Mouse (Mus musculus) lung, embryonic 16.5 days (tissue): Measurements from ENCODE around the gene Zdhhc17. TPM values are rescaled to one million over a fixed set of nuclear protein-coding genes. Genes with fewer than 3 reads are reported as not detected.
A peak's percentile ranks its signal among the peaks of the same experiment; 100 is the strongest.

Experiments
- ATAC-seq: fragments of 200-750 bp; cut with Nextera tagmentation; 2 replicates; pipeline ENCODE4 v1.8.0; 2017; ENCODE audit warnings: low read depth, mild to moderate bottlenecking, moderate library complexity
- H3K27ac ChIP-seq: fragments of 300-500 bp; sonication (generic); 2 replicates; pipeline ENCODE4 v1.5.1; 2014; ENCODE audit warnings: mild to moderate bottlenecking, control low read depth, low read length
- H3K27me3 ChIP-seq: fragments of 300-500 bp; sonication (generic); 2 replicates; pipeline ENCODE4 v1.6.1; 2014; ENCODE audit warnings: low read depth, low read length, mixed read lengths; ENCODE audit not compliant: control insufficient read depth, insufficient read depth
- H3K36me3 ChIP-seq: fragments of 300-500 bp; sonication (generic); 2 replicates; pipeline ENCODE4 v1.6.1; 2014; ENCODE audit warnings: low read length; ENCODE audit not compliant: control insufficient read depth, insufficient read depth
- H3K4me1 ChIP-seq: fragments of 300-500 bp; sonication (generic); replicated peaks from 2 replicates; pipeline ENCODE4 v1.6.1; 2014; ENCODE audit warnings: low read length, mixed read lengths; ENCODE audit not compliant: control insufficient read depth, insufficient read depth
- H3K4me2 ChIP-seq: fragments of 300-500 bp; sonication (generic); 2 replicates; pipeline ENCODE4 v1.6.1; 2014; ENCODE audit warnings: low read depth, low read length, control low read depth
- H3K4me3 ChIP-seq: fragments of 300-500 bp; sonication (generic); 2 replicates; pipeline ENCODE4 v1.5.1; 2014; ENCODE audit warnings: mild to moderate bottlenecking, low read length, control low read depth
- H3K9ac ChIP-seq: fragments of 300-500 bp; sonication (generic); 2 replicates; pipeline ENCODE4 v1.6.1; 2014; ENCODE audit warnings: low read length, control low read depth
- H3K9me3 ChIP-seq: fragments of 300-500 bp; sonication (generic); 2 replicates; pipeline ENCODE4 v1.6.1; 2016; ENCODE audit warnings: low read length; ENCODE audit not compliant: control insufficient read depth
- WGBS: fragments of 180-500 bp; shearing (Covaris S2); extraction: QIAGEN DNeasy Blood & Tissue Kit; methylation state at CpG from one replicate; pipeline ENCODE4 v1.1.7; 2014; 5-methylcytosine and 5-hydroxymethylcytosine counted together
- polyA plus RNA-seq: library from polyadenylated mRNA; unstranded; fragments of >200 nt; fragmentation: Nextera tagmentation; extraction: Ambion mirVana; gene quantifications from 2 replicates; pipeline ENCODE4 v1.2.1, GENCODE M21; 2015

Gene Zdhhc17
- polyA plus RNA-seq: 22.4 and 22.6 TPM in 2 replicates

DNA sequence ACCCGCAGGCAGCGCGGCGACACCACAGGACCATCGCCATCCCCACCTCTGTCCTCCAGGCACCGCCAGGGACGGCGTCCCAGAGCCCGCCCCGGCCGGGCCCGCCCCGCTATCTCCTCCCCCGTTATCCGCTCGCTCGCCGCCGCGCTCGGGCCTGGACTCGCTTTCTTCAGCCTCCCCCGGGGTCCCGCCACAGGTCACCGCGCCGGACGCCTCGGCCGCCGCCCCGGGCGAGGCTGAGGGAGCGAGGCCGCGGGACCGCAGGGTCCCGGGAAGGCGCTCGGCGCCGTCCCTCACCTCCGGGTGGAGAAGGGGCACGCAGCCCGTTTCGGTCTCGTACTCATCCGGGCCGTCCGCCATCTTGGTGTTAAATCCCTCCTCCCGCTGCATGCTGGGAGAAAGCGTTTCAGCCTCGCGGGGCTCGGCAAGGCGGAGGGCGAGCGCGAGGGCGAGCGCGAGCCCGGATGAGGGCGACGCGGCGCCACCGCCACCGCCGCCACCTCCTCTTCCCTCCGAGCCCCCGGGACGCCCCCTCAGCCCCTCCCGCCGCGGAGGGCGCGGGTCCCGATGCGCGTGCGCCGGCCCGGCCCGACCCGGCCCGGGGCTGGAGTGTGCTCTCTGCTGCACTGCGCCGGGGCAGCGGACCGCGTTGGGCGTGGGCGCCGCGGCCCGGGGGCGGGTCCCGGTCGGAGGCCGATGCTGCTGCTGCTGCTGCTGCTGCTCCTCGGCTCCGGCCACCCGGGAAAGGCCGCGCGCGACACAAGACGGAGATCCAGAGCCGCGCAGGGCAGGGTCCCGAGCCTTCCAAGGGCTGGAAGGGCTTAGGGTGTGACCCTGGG is at the start of gene Zdhhc17:
Zdhhc17 (minus strand) TSS at position 500 of the 839 bp plus-strand sequence.
- Histone ChIP-seq H3K36me3 (no peaks in the 10 kb centered on the region), H3K4me3 (peak within 1 kb of the TSS; percentile 96), H3K4me1 (peaks cover 12% of the 10 kb centered on the region), H3K9me3 (no peaks in the 10 kb centered on the region; the same call in 1 of the 2 replicates), H3K9ac (peak within 1 kb of the TSS; percentile 99), H3K27me3 (no peaks in the 10 kb centered on the region), H3K27ac (peak within 1 kb of the TSS; percentile 98), H3K4me2 (peak within 1 kb of the TSS; percentile 97)
- WGBS: under 1% methylated on average over 76 of the region's 112 CpGs
- peak; percentile 95 for ATAC-seq

DNA sequence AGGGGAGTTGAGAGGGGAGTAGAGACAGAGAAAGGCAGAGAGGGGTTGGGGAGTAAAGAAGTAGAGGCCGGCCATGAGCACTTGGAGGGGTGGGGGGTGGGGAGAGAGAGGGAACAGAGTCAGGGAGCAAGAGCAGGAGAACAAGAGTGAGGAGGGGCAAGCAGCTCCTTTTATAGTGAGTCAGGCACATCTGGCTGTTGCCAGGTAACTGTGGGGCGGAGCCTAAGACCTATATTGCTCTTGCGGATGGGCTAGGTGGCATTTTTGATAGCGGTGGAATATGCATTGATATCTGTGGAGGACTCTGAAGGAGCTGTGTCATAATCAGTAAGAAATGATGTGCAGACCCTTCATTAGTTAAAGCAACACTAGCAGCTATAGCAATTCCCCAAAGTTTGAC is 45.8 kb upstream of the Zdhhc17 start:
- no peaks in the 10 kb centered on the region for H3K27me3 ChIP-seq
- no peaks in the 10 kb centered on the region for H3K36me3 ChIP-seq
- H3K4me1 ChIP-seq: no peaks in the 10 kb centered on the region
- 50% methylated on average over 4 of the region's 4 CpGs for WGBS
- no peak for ATAC-seq
- no peak overlapping the region for H3K27ac ChIP-seq
- H3K4me3 ChIP-seq: no peak overlapping the region
- no peak overlapping the region for H3K4me2 ChIP-seq
- no peak overlapping the region for H3K9ac ChIP-seq
- H3K9me3 ChIP-seq: no peaks in the 10 kb centered on the region

DNA sequence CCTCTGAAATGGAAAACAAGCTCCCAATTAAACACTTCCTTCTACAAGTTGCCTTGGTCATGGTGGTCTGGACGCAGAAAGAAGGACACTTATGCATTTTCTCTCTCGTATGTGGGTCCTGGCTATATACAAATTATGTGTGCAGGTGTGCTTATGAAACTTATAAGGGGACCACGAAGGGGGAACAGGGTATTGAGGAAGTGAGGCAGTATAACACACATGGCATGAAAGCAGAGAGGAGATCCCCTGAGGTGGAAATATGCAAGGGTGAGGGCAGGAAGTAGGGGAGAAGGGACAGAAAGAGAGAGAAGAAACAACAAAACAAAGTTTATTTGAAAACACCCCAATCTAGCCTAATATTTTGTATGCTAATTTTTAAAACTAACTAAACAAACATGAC is 41.7 kb upstream of the Zdhhc17 start:
- no peak overlapping the region for H3K4me3 ChIP-seq
- H3K4me2 ChIP-seq: no peak overlapping the region
- H3K27ac ChIP-seq: no peak overlapping the region
- no peaks in the 10 kb centered on the region for H3K36me3 ChIP-seq
- H3K4me1 ChIP-seq: no peaks in the 10 kb centered on the region
- no peak overlapping the region for H3K9ac ChIP-seq
- 78% methylated on average over 3 of the region's 3 CpGs for WGBS
- no peak for ATAC-seq
- H3K9me3 ChIP-seq: no peaks in the 10 kb centered on the region
- no peaks in the 10 kb centered on the region for H3K27me3 ChIP-seq

DNA sequence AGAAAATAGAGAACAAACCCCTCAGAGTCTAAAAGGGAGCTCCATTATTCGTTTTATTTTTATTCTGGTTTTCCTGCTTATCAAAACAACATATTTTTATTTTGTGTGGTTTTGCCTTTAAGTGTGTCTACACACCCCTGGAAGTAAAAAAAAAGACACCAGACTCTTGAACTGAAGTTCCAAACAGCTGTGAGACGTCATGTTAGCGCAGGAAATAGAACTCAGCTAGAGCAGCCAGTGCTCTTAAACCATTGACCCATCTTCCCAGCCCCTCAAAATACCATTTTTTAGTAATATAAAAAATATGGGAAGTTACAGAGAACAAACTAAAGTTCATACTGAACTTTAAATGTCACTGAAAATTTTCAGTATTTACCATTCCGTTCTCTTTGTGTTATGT is 40.6 kb upstream of the Zdhhc17 start:
- no peaks in the 10 kb centered on the region for H3K4me1 ChIP-seq
- H3K4me3 ChIP-seq: no peak overlapping the region
- no peaks in the 10 kb centered on the region for H3K9me3 ChIP-seq
- no peak for ATAC-seq
- no peak overlapping the region for H3K27ac ChIP-seq
- WGBS: 57% methylated on average over 4 of the region's 4 CpGs
- no peak overlapping the region for H3K4me2 ChIP-seq
- no peaks in the 10 kb centered on the region for H3K27me3 ChIP-seq
- H3K9ac ChIP-seq: no peak overlapping the region
- H3K36me3 ChIP-seq: no peaks in the 10 kb centered on the region

DNA sequence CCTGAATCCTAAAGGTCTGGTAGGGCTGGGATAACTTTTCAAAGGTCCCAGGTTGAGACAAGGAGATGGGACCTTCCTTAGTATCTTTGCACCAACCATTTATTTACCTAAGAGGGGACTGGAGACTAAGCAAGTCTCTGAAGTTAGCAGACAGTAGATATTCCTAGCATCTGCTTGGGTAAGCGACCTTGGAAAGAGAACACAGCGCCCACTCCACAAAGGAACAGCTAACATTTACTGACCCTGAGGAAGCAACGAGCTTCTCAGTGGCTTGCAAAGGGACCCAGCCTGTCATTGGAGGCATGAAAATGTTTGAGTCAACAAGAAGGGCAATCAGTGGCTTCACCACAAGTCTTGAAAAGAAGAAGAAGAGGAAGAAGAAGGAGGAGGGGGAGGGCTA is 40.1 kb upstream of the Zdhhc17 start:
- no peaks in the 10 kb centered on the region for H3K4me1 ChIP-seq
- no peaks in the 10 kb centered on the region for H3K36me3 ChIP-seq
- H3K4me2 ChIP-seq: no peak overlapping the region
- H3K9ac ChIP-seq: no peak overlapping the region
- H3K9me3 ChIP-seq: no peaks in the 10 kb centered on the region
- WGBS: 69% methylated on average over 3 of the region's 3 CpGs
- ATAC-seq: no peak
- no peak overlapping the region for H3K4me3 ChIP-seq
- no peak overlapping the region for H3K27ac ChIP-seq
- no peaks in the 10 kb centered on the region for H3K27me3 ChIP-seq

- H3K9me3 ChIP-seq: 0 out of 2 replicates have a peak, but pooled peaks cover 3% of the 10 kb centered on the region
- H3K4me1 ChIP-seq: no peaks in the 10 kb centered on the region
- ATAC-seq: no peak
- no peaks in the 10 kb centered on the region for H3K27me3 ChIP-seq
- no peak overlapping the region for H3K9ac ChIP-seq
- H3K4me2 ChIP-seq: no peak overlapping the region
- 70% methylated on average over 7 of the region's 7 CpGs for WGBS
- no peak overlapping the region for H3K27ac ChIP-seq
- no peaks in the 10 kb centered on the region for H3K36me3 ChIP-seq
- no peak overlapping the region for H3K4me3 ChIP-seq
Observed at GRCm38 (mm10) chr10:111047895-111048294, 38.0 kb upstream of the Zdhhc17 start.

GRCm38 (mm10) chr10:111040078-111040656 is 30.2 kb upstream of the Zdhhc17 start:
- no peaks in the 10 kb centered on the region for H3K4me1 ChIP-seq
- H3K9me3 ChIP-seq: 0 out of 2 replicates have a peak, but pooled peaks cover 3% of the 10 kb centered on the region
- 57% methylated on average over 7 of the region's 7 CpGs for WGBS
- no peak overlapping the region for H3K27ac ChIP-seq
- H3K4me3 ChIP-seq: no peak overlapping the region
- H3K4me2 ChIP-seq: no peak overlapping the region
- H3K9ac ChIP-seq: no peak overlapping the region
- no peak for ATAC-seq
- no peaks in the 10 kb centered on the region for H3K36me3 ChIP-seq
- no peaks in the 10 kb centered on the region for H3K27me3 ChIP-seq

GRCm38 (mm10) chr10:111036851-111037250 is 26.9 kb upstream of the Zdhhc17 start:
- H3K27ac ChIP-seq: no peak overlapping the region
- H3K27me3 ChIP-seq: no peaks in the 10 kb centered on the region
- no peaks in the 10 kb centered on the region for H3K4me1 ChIP-seq
- no peak overlapping the region for H3K9ac ChIP-seq
- H3K4me2 ChIP-seq: no peak overlapping the region
- no peak for ATAC-seq
- no peaks in the 10 kb centered on the region for H3K36me3 ChIP-seq
- no peaks in the 10 kb centered on the region for H3K9me3 ChIP-seq
- no peak overlapping the region for H3K4me3 ChIP-seq
- 36% methylated on average over 1 of the region's 1 CpGs for WGBS

GRCm38 (mm10) chr10:111035134-111035533 is 25.2 kb upstream of the Zdhhc17 start:
- H3K4me1 ChIP-seq: no peaks in the 10 kb centered on the region
- H3K27me3 ChIP-seq: no peaks in the 10 kb centered on the region
- no peaks in the 10 kb centered on the region for H3K36me3 ChIP-seq
- no peak overlapping the region for H3K4me3 ChIP-seq
- no peak overlapping the region for H3K4me2 ChIP-seq
- no peak overlapping the region for H3K9ac ChIP-seq
- H3K9me3 ChIP-seq: no peaks in the 10 kb centered on the region
- WGBS: 76% methylated on average over 1 of the region's 1 CpGs
- H3K27ac ChIP-seq: no peak overlapping the region
- ATAC-seq: no peak
